Mouse (Mus musculus) limb, embryonic 13.5 days (tissue): ENCODE measurements around the gene Prmt2. TPM values are rescaled to one million over a fixed set of nuclear protein-coding genes. Genes with fewer than 3 reads are reported as not detected.

Source experiments
- ATAC-seq: fragments of 200-750 bp; cut with Nextera tagmentation; 2 replicates; pipeline ENCODE4 v1.8.0; 2017; ENCODE audit warnings: low read depth, moderate number of reproducible peaks, moderate TSS enrichment; ENCODE audit not compliant: low FRiP score
- H3K27ac ChIP-seq: fragments of 300-500 bp; sonication (generic); 2 replicates; pipeline ENCODE4 v1.5.1; 2015; ENCODE audit warnings: inconsistent platforms, mild to moderate bottlenecking, moderate library complexity
- H3K27me3 ChIP-seq: fragments of 300-500 bp; sonication (generic); 2 replicates; pipeline ENCODE4 v1.6.1; 2015; ENCODE audit warnings: mild to moderate bottlenecking, inconsistent platforms
- H3K36me3 ChIP-seq: fragments of 300-500 bp; sonication (generic); 2 replicates; pipeline ENCODE4 v1.6.1; 2015; ENCODE audit warnings: inconsistent platforms, mild to moderate bottlenecking, moderate library complexity
- H3K4me1 ChIP-seq: fragments of 300-500 bp; sonication (generic); 2 replicates; pipeline ENCODE4 v1.6.1; 2015; ENCODE audit warnings: inconsistent platforms
- H3K4me2 ChIP-seq: fragments of 300-500 bp; sonication (generic); replicated peaks from 2 replicates; pipeline ENCODE4 v1.6.1; 2015; ENCODE audit warnings: inconsistent platforms, mild to moderate bottlenecking, moderate library complexity
- H3K4me3 ChIP-seq: fragments of 300-500 bp; sonication (generic); 2 replicates; pipeline ENCODE4 v1.5.1; 2015; ENCODE audit warnings: moderate library complexity, mild to moderate bottlenecking, inconsistent platforms
- H3K9ac ChIP-seq: fragments of 300-500 bp; sonication (generic); 2 replicates; pipeline ENCODE4 v1.6.1; 2015; ENCODE audit warnings: mild to moderate bottlenecking, inconsistent platforms
- H3K9me3 ChIP-seq: fragments of 300-500 bp; sonication (generic); 2 replicates; pipeline ENCODE4 v1.6.1; 2016; ENCODE audit warnings: inconsistent platforms
- WGBS: fragments of 180-500 bp; shearing (Covaris S2); methylation state at CpG from one replicate; pipeline ENCODE4 v1.1.7; 2015; 5-methylcytosine and 5-hydroxymethylcytosine counted together
- polyA plus RNA-seq: library from polyadenylated mRNA; unstranded; fragments of >200 nt; fragmentation: Nextera tagmentation; extraction: Ambion mirVana; gene quantifications from 2 replicates; pipeline ENCODE4 v1.2.1, GENCODE M21; 2015

Prmt2 gene
- polyA plus RNA-seq, 1 experiment from 2014 or later = 60.0 TPM

GRCm38 (mm10) chr10:76212121-76212520, 25.5 kb downstream of the Prmt2 start:
- H3K36me3 ChIP-seq = peaks cover 96% of the 10 kb centered on the region
- WGBS = 89% methylated on average over 6 of the region's 6 CpGs
- ATAC-seq = no peak

GRCm38 (mm10) chr10:76210806-76211205, 26.9 kb downstream of the Prmt2 start:
- no peak for ATAC-seq
- H3K9ac ChIP-seq = no peak overlapping the region
- no peak overlapping the region for H3K4me3 ChIP-seq
- no peak overlapping the region for H3K27ac ChIP-seq
- 98% methylated on average over 7 of the region's 7 CpGs for WGBS
- peaks cover 91% of the 10 kb centered on the region for H3K36me3 ChIP-seq
- no peak overlapping the region for H3K4me2 ChIP-seq
- no peaks in the 10 kb centered on the region for H3K4me1 ChIP-seq
- H3K9me3 ChIP-seq = peaks cover 18% of the 10 kb centered on the region
- no peaks in the 10 kb centered on the region for H3K27me3 ChIP-seq

More at GRCm38 (mm10) chr10:76212121-76212520, 25.5 kb downstream of the Prmt2 start:
- H3K27ac ChIP-seq = no peak overlapping the region
- peaks cover 22% of the 10 kb centered on the region for H3K9me3 ChIP-seq
- no peaks in the 10 kb centered on the region for H3K4me1 ChIP-seq
- no peak overlapping the region for H3K9ac ChIP-seq
- no peak overlapping the region for H3K4me3 ChIP-seq
- no peak overlapping the region for H3K4me2 ChIP-seq
- H3K27me3 ChIP-seq = no peaks in the 10 kb centered on the region

GRCm38 (mm10) chr10:76209241-76209640, 28.4 kb downstream of the Prmt2 start:
- peaks cover 3% of the 10 kb centered on the region for H3K9me3 ChIP-seq
- no peak overlapping the region for H3K27ac ChIP-seq
- peaks cover 75% of the 10 kb centered on the region for H3K36me3 ChIP-seq
- ATAC-seq = no peak
- H3K9ac ChIP-seq = no peak overlapping the region
- no peaks in the 10 kb centered on the region for H3K4me1 ChIP-seq
- 85% methylated on average over 8 of the region's 8 CpGs for WGBS
- no peak overlapping the region for H3K4me3 ChIP-seq
- no peaks in the 10 kb centered on the region for H3K27me3 ChIP-seq
- H3K4me2 ChIP-seq = no peak overlapping the region

- Histone ChIP-seq H3K4me3 (no peak overlapping the region), H3K9ac (no peak overlapping the region), H3K27ac (no peak overlapping the region), H3K4me1 (no peaks in the 10 kb centered on the region), H3K36me3 (peaks cover 56% of the 10 kb centered on the region), H3K9me3 (no peaks in the 10 kb centered on the region), H3K4me2 (no peak overlapping the region), H3K27me3 (no peaks in the 10 kb centered on the region)
- 91% methylated on average over 13 of the region's 13 CpGs for WGBS
- ATAC-seq = no peak
Measured at GRCm38 (mm10) chr10:76207262-76207796, 30.3 kb downstream of the Prmt2 start.

GRCm38 (mm10) chr10:76203798-76204283, 33.8 kb downstream of the Prmt2 start:
- peak; percentile 36 for ATAC-seq
- Histone ChIP-seq H3K4me2 (peak overlapping the region; percentile 63), H3K9me3 (no peaks in the 10 kb centered on the region), H3K4me3 (peak overlapping the region; percentile 42), H3K27ac (no peak overlapping the region), H3K27me3 (no peaks in the 10 kb centered on the region), H3K4me1 (no peaks in the 10 kb centered on the region), H3K36me3 (peaks cover 25% of the 10 kb centered on the region), H3K9ac (peak overlapping the region; percentile 59)
- 15% methylated on average over 18 of the region's 18 CpGs for WGBS

- no peak overlapping the region for H3K4me3 ChIP-seq
- H3K9ac ChIP-seq = no peak overlapping the region
- WGBS = 15% methylated on average over 7 of the region's 7 CpGs
- no peak overlapping the region for H3K27ac ChIP-seq
- H3K36me3 ChIP-seq = peaks cover 6% of the 10 kb centered on the region
- H3K9me3 ChIP-seq = no peaks in the 10 kb centered on the region
- no peaks in the 10 kb centered on the region for H3K4me1 ChIP-seq
- no peak overlapping the region for H3K4me2 ChIP-seq
- no peaks in the 10 kb centered on the region for H3K27me3 ChIP-seq
- ATAC-seq = no peak
Measured at GRCm38 (mm10) chr10:76201978-76202377, 35.7 kb downstream of the Prmt2 start.

GRCm38 (mm10) chr10:76201416-76201815, 36.2 kb downstream of the Prmt2 start:
- WGBS = 79% methylated on average over 3 of the region's 3 CpGs
- no peak overlapping the region for H3K4me3 ChIP-seq
- no peaks in the 10 kb centered on the region for H3K4me1 ChIP-seq
- no peak overlapping the region for H3K27ac ChIP-seq
- ATAC-seq = no peak
- no peak overlapping the region for H3K4me2 ChIP-seq
- no peak overlapping the region for H3K9ac ChIP-seq
- no peaks in the 10 kb centered on the region for H3K27me3 ChIP-seq
- no peaks in the 10 kb centered on the region for H3K9me3 ChIP-seq
- H3K36me3 ChIP-seq = peaks cover under 1% of the 10 kb centered on the region

- Histone ChIP-seq H3K9me3 (no peaks in the 10 kb centered on the region), H3K4me1 (no peaks in the 10 kb centered on the region), H3K4me3 (no peak overlapping the region), H3K36me3 (no peaks in the 10 kb centered on the region), H3K27me3 (0 out of 2 replicates have a peak, but pooled peaks cover 3% of the 10 kb centered on the region), H3K4me2 (no peak overlapping the region), H3K27ac (no peak overlapping the region), H3K9ac (no peak overlapping the region)
- ATAC-seq = no peak
- 89% methylated on average over 1 of the region's 1 CpGs for WGBS
Measured at GRCm38 (mm10) chr10:76188010-76188409, 49.7 kb downstream of the Prmt2 start.

- WGBS = 76% methylated on average over 4 of the region's 4 CpGs
- no peak overlapping the region for H3K4me3 ChIP-seq
- no peaks in the 10 kb centered on the region for H3K9me3 ChIP-seq
- no peaks in the 10 kb centered on the region for H3K4me1 ChIP-seq
- H3K9ac ChIP-seq = no peak overlapping the region
- H3K4me2 ChIP-seq = no peak overlapping the region
- H3K36me3 ChIP-seq = no peaks in the 10 kb centered on the region
- no peak for ATAC-seq
- H3K27me3 ChIP-seq = no peaks in the 10 kb centered on the region
- H3K27ac ChIP-seq = no peak overlapping the region
Measured at GRCm38 (mm10) chr10:76185216-76185615, 52.4 kb downstream of the Prmt2 start.

- H3K27me3 ChIP-seq = no peaks in the 10 kb centered on the region
- H3K9ac ChIP-seq = no peak overlapping the region
- H3K4me3 ChIP-seq = no peak overlapping the region
- no peak overlapping the region for H3K4me2 ChIP-seq
- 50% methylated on average over 2 of the region's 2 CpGs for WGBS
- H3K36me3 ChIP-seq = no peaks in the 10 kb centered on the region
- H3K27ac ChIP-seq = no peak overlapping the region
- no peaks in the 10 kb centered on the region for H3K4me1 ChIP-seq
- no peaks in the 10 kb centered on the region for H3K9me3 ChIP-seq
- ATAC-seq = no peak
Measured at GRCm38 (mm10) chr10:76174899-76175298, 62.8 kb downstream of the Prmt2 start.

GRCm38 (mm10) chr10:76158009-76158408, 79.7 kb downstream of the Prmt2 start:
- no peaks in the 10 kb centered on the region for H3K4me1 ChIP-seq
- no peak for ATAC-seq
- WGBS = 64% methylated on average over 1 of the region's 1 CpGs

GRCm38 (mm10) chr10:76157528-76157927, 80.1 kb downstream of the Prmt2 start:
- Histone ChIP-seq H3K9me3 (no peaks in the 10 kb centered on the region), H3K4me1 (no peaks in the 10 kb centered on the region), H3K4me2 (no peak overlapping the region), H3K36me3 (no peaks in the 10 kb centered on the region), H3K27ac (no peak overlapping the region), H3K4me3 (no peak overlapping the region), H3K9ac (no peak overlapping the region), H3K27me3 (no peaks in the 10 kb centered on the region)
- no peak for ATAC-seq
- WGBS = 84% methylated on average over 5 of the region's 5 CpGs

More at GRCm38 (mm10) chr10:76158009-76158408, 79.7 kb downstream of the Prmt2 start:
- no peak overlapping the region for H3K4me3 ChIP-seq
- no peaks in the 10 kb centered on the region for H3K9me3 ChIP-seq
- no peak overlapping the region for H3K27ac ChIP-seq
- no peaks in the 10 kb centered on the region for H3K36me3 ChIP-seq
- H3K4me2 ChIP-seq = no peak overlapping the region
- no peaks in the 10 kb centered on the region for H3K27me3 ChIP-seq
- no peak overlapping the region for H3K9ac ChIP-seq
